Mouse (Mus musculus) CH12.LX (cell line): Measurements from ENCODE around the gene Fam49a. TPM values are rescaled to one million over a fixed set of nuclear protein-coding genes. Genes with fewer than 3 reads are reported as not detected.

ENCODE experiments used
- DNase-seq: peaks from one replicate; pipeline ENCODE4 v3.0.0-alpha.2; 2013; ENCODE audit errors: extremely low read depth
- H3K27ac ChIP-seq: 2 replicates; pipeline ENCODE4 v1.5.1; 2012; ENCODE audit warnings: low read depth, mild to moderate bottlenecking, control low read depth, moderate library complexity; ENCODE audit not compliant: insufficient read depth
- H3K27me3 ChIP-seq: replicated peaks from 2 replicates; pipeline ENCODE3; 2012; ENCODE audit warnings: inconsistent platforms
- H3K36me3 ChIP-seq, 2 experiments: replicated peaks in 1 of 2; 2 replicates each; pipeline versions ENCODE3 to v1.6.1; 2012; ENCODE audit warnings: inconsistent platforms in 1 of 2, low read length in 1 of 2, mild to moderate bottlenecking in 1 of 2, mixed read lengths in 1 of 2, moderate library complexity in 1 of 2; ENCODE audit not compliant: control insufficient read depth in 1 of 2, insufficient read depth in 1 of 2
- H3K4me1 ChIP-seq, 2 experiments: 2 replicates each; pipeline ENCODE4 v1.6.1; 2012; ENCODE audit warnings: inconsistent platforms in 1 of 2, moderate library complexity in 1 of 2; ENCODE audit not compliant: insufficient read depth in 2 of 2, control insufficient read depth in 1 of 2
- H3K4me2 ChIP-seq: 2 replicates; pipeline ENCODE4 v1.6.1; 2012; ENCODE audit warnings: low read depth, mild to moderate bottlenecking, control low read depth; ENCODE audit not compliant: poor library complexity, insufficient read depth, severe bottlenecking
- H3K4me3 ChIP-seq, 3 experiments: fragments of 150-350 bp in 1 of 3; sonication (generic) in 1 of 3; replicated peaks in 1 of 3; 2 replicates each; pipeline versions ENCODE3 to v1.5.1; 2011 to 2012; ENCODE audit warnings: low read depth in 2 of 3, low read length in 2 of 3, mild to moderate bottlenecking in 2 of 3, moderate library complexity in 2 of 3, control low read depth in 1 of 3, improper control_type of control experiment in 1 of 3, inconsistent platforms in 1 of 3, mixed read lengths in 1 of 3; ENCODE audit not compliant: poor library complexity in 1 of 3
- H3K79me2 ChIP-seq: replicated peaks from 2 replicates; pipeline ENCODE4 v1.6.1; 2012; ENCODE audit warnings: mild to moderate bottlenecking, moderate library complexity; ENCODE audit not compliant: control insufficient read depth, poor library complexity, insufficient read depth, severe bottlenecking; ENCODE audit errors: extremely low read depth
- H3K9ac ChIP-seq: 2 replicates; pipeline ENCODE4 v1.6.1; 2012; ENCODE audit warnings: low read depth, mild to moderate bottlenecking, control low read depth, moderate library complexity; ENCODE audit not compliant: insufficient read depth
- H3K9me3 ChIP-seq: replicated peaks from 2 replicates; pipeline ENCODE3; 2012; ENCODE audit warnings: low read length, inconsistent platforms, mixed read lengths
- BHLHE40 ChIP-seq: IDR thresholded peaks from 2 replicates; pipeline ENCODE4 v1.6.1; 2011; ENCODE audit warnings: mild to moderate bottlenecking, low read depth, low read length, improper control_type of control experiment
- CHD1 ChIP-seq: IDR thresholded peaks from 2 replicates; pipeline ENCODE4 v1.6.1; 2012; ENCODE audit warnings: low read depth, low read length, improper control_type of control experiment, inconsistent platforms
- CTCF ChIP-seq, 2 experiments: IDR thresholded peaks in 1 of 2; conservative IDR thresholded peaks in 1 of 2; 2 replicates each; pipeline ENCODE4 v1.5.1; 2011 to 2012; ENCODE audit warnings: low read depth in 2 of 2, low read length in 2 of 2, improper control_type of control experiment in 1 of 2, inconsistent platforms in 1 of 2, mild to moderate bottlenecking in 1 of 2, moderate library complexity in 1 of 2
- E2F4 ChIP-seq: IDR thresholded peaks from 2 replicates; pipeline ENCODE4 v1.6.1; 2011; ENCODE audit warnings: low read depth, low read length, improper control_type of control experiment; ENCODE audit not compliant: insufficient replicate concordance
- EP300 ChIP-seq: IDR thresholded peaks from 2 replicates; pipeline ENCODE4 v1.6.1; 2011; ENCODE audit warnings: low read length, improper control_type of control experiment
- GABPA ChIP-seq: IDR thresholded peaks from 2 replicates; pipeline ENCODE4 v1.6.1; 2012; ENCODE audit warnings: low read depth, low read length, improper control_type of control experiment, inconsistent platforms; ENCODE audit not compliant: insufficient replicate concordance
- HCFC1 ChIP-seq: IDR thresholded peaks from 2 replicates; pipeline ENCODE4 v1.6.1; 2012; ENCODE audit warnings: low read depth, mild to moderate bottlenecking, inconsistent platforms, low read length, improper control_type of control experiment
- KAT2A ChIP-seq: IDR thresholded peaks from 2 replicates; pipeline ENCODE4 v1.6.1; 2012; ENCODE audit warnings: low read length, improper control_type of control experiment, inconsistent platforms; ENCODE audit not compliant: insufficient replicate concordance
- MAFK ChIP-seq: IDR thresholded peaks from 2 replicates; pipeline ENCODE4 v1.6.1; 2011; ENCODE audit warnings: low read length, improper control_type of control experiment; ENCODE audit not compliant: insufficient replicate concordance
- MAX ChIP-seq: IDR thresholded peaks from 2 replicates; pipeline ENCODE4 v1.6.1; 2011; ENCODE audit warnings: low read length, improper control_type of control experiment
- POLR2A ChIP-seq: IDR thresholded peaks from 2 replicates; pipeline ENCODE4 v1.6.1; 2011; ENCODE audit warnings: low read depth, mild to moderate bottlenecking, improper control_type of control experiment, low read length
- RCOR1 ChIP-seq: conservative IDR thresholded peaks from 2 replicates; pipeline ENCODE4 v1.6.1; 2012; ENCODE audit warnings: low read depth, mild to moderate bottlenecking, inconsistent platforms, low read length, improper control_type of control experiment
- SIN3A ChIP-seq: IDR thresholded peaks from 2 replicates; pipeline ENCODE4 v1.6.1; 2012; ENCODE audit warnings: low read length, improper control_type of control experiment, inconsistent platforms
- SMC3 ChIP-seq: IDR thresholded peaks from 2 replicates; pipeline ENCODE4 v1.6.1; 2011; ENCODE audit warnings: low read depth, low read length, improper control_type of control experiment
- TCF12 ChIP-seq: IDR thresholded peaks from 2 replicates; pipeline ENCODE4 v1.6.1; 2014; ENCODE audit warnings: low read depth, mild to moderate bottlenecking, inconsistent platforms, low read length, improper control_type of control experiment
- UBTF ChIP-seq: IDR thresholded peaks from 2 replicates; pipeline ENCODE4 v1.6.1; 2012; ENCODE audit warnings: low read depth, mild to moderate bottlenecking, inconsistent platforms, low read length, improper control_type of control experiment, moderate library complexity
- USF1 ChIP-seq: IDR thresholded peaks from 2 replicates; pipeline ENCODE4 v1.6.1; 2014; ENCODE audit warnings: low read depth, mild to moderate bottlenecking, inconsistent platforms, low read length, improper control_type of control experiment
- USF2 ChIP-seq: conservative IDR thresholded peaks from 2 replicates; pipeline ENCODE4 v1.6.1; 2011; ENCODE audit warnings: low read depth, low read length, improper control_type of control experiment
- ZKSCAN1 ChIP-seq: IDR thresholded peaks from 2 replicates; pipeline ENCODE4 v1.6.1; 2012; ENCODE audit warnings: low read depth, inconsistent platforms, low read length, improper control_type of control experiment, borderline replicate concordance
- ZMIZ1 ChIP-seq: IDR thresholded peaks from 2 replicates; pipeline ENCODE4 v1.6.1; 2012; ENCODE audit warnings: low read depth, mild to moderate bottlenecking, inconsistent platforms, low read length, improper control_type of control experiment
- ZNF384 ChIP-seq: IDR thresholded peaks from 2 replicates; pipeline ENCODE4 v1.6.1; 2012; ENCODE audit warnings: low read depth, low read length, improper control_type of control experiment, inconsistent platforms
- dilution Hi-C: fragments of 300-500 bp; cut with MboI; formaldehyde crosslinking; loops from 2 replicates; pipeline ENCODE4 v1.14.3; 2020; ENCODE audit warnings: low sequenced_read_pairs; ENCODE audit not compliant: extremely low pct_unique_long_range_greater_than_20kb, extremely low pct_ligation_motif_present
- in situ Hi-C: fragments of 300-500 bp; cut with MboI; formaldehyde crosslinking; loops from 3 replicates; pipeline ENCODE4 v1.14.3; 2019; ENCODE audit warnings: low sequenced_read_pairs, low pct_ligation_motif_present, low pct_unique_long_range_greater_than_20kb, mixed read lengths
- polyA plus RNA-seq: library from polyadenylated mRNA; unstranded; fragments of >175 nt; gene quantifications from 2 replicates; pipeline ENCODE4 v1.2.1, GENCODE M21; 2012; ENCODE audit warnings: low read depth; ENCODE audit not compliant: insufficient read length
- total RNA-seq, 2 experiments: library from RNA; depleted of rRNA; stranded (reverse); fragments of 300-350 nt in 1 of 2; fragments of >200 nt in 1 of 2; gene quantifications; 2 replicates each; pipeline ENCODE4 v1.2.3; 2012 to 2014

Gene Fam49a
- total and polyA plus RNA-seq, 3 experiments: 11.4 to 21.3 (median 17.9) TPM

GRCm38 (mm10) chr12:12427285-12427684, 165.3 kb downstream of the Fam49a start:
- DNase-seq: no peak
- no peak overlapping the region for H3K4me3 ChIP-seq

GRCm38 (mm10) chr12:12428886-12429285, 166.9 kb downstream of the Fam49a start:
- H3K4me3 ChIP-seq: no peak overlapping the region
- no peak for TF ChIP-seq POLR2A
- TF ChIP-seq ZKSCAN1: no peak
- no peak for TF ChIP-seq KAT2A
- TF ChIP-seq USF1: no peak
- no peak for TF ChIP-seq HCFC1
- TF ChIP-seq CTCF (conservative IDR thresholded peaks at IDR 0.05 in 1 of 2, IDR thresholded peaks at IDR 0.05 in 1 of 2; ENCODE audit: low read depth in 2 of 2, low read length in 2 of 2): no peak
- no peak for TF ChIP-seq GABPA
- TF ChIP-seq MAFK: no peak
- TF ChIP-seq SMC3: no peak
- no peak for TF ChIP-seq RCOR1
- no peak for TF ChIP-seq ZNF384
- H3K9ac ChIP-seq: no peak overlapping the region
- H3K4me1 ChIP-seq: no peaks in the 10 kb centered on the region
- no peaks in the 10 kb centered on the region for H3K79me2 ChIP-seq
- no peak overlapping the region for H3K4me2 ChIP-seq
- H3K9me3 ChIP-seq: no peaks in the 10 kb centered on the region
- H3K36me3 ChIP-seq: no peaks in the 10 kb centered on the region
- dilution Hi-C loops: no loop called here
- H3K27ac ChIP-seq: no peak overlapping the region
- no peaks in the 10 kb centered on the region for H3K27me3 ChIP-seq
- DNase-seq: no peak
- in situ Hi-C loops: loop anchor here (10.0 kb wide), 1 partner anchor 786 kb away; no protein-coding TSS in a partner anchor

More at GRCm38 (mm10) chr12:12427285-12427684, 165.3 kb downstream of the Fam49a start:
- Histone ChIP-seq H3K9ac (no peak overlapping the region), H3K27ac (no peak overlapping the region), H3K4me2 (no peak overlapping the region), H3K36me3 (no peaks in the 10 kb centered on the region), H3K4me1 (no peaks in the 10 kb centered on the region), H3K9me3 (no peaks in the 10 kb centered on the region), H3K27me3 (no peaks in the 10 kb centered on the region), H3K79me2 (no peaks in the 10 kb centered on the region)
- dilution Hi-C loops: no loop called here
- TF ChIP-seq MAFK (no peak), EP300 (no peak), TCF12 (no peak), MAX (no peak), ZMIZ1 (no peak), BHLHE40 (no peak), SMC3 (no peak), SIN3A (no peak), UBTF (no peak), CHD1 (no peak), E2F4 (no peak), USF2 (no peak), HCFC1 (no peak)
- in situ Hi-C loops: loop anchor here (10.0 kb wide), 1 partner anchor 788 kb away; no protein-coding TSS in a partner anchor
